Mouse (Mus musculus): ENCODE results near the gene 9530068E07Rik. TPM values are rescaled to one million over a fixed set of nuclear protein-coding genes. Genes with fewer than 3 reads are reported as not detected.
"Not testable (repeated sequence)": the region's sequence is repeated elsewhere in the genome, so short reads cannot be mapped to it uniquely, and the experiment has no call there.

The 9530068E07Rik gene
- 147 and 148 TPM in 2 replicates for polyA plus RNA-seq (2016; fragmentation: Nextera tagmentation; extraction: Ambion mirVana)

DNA sequence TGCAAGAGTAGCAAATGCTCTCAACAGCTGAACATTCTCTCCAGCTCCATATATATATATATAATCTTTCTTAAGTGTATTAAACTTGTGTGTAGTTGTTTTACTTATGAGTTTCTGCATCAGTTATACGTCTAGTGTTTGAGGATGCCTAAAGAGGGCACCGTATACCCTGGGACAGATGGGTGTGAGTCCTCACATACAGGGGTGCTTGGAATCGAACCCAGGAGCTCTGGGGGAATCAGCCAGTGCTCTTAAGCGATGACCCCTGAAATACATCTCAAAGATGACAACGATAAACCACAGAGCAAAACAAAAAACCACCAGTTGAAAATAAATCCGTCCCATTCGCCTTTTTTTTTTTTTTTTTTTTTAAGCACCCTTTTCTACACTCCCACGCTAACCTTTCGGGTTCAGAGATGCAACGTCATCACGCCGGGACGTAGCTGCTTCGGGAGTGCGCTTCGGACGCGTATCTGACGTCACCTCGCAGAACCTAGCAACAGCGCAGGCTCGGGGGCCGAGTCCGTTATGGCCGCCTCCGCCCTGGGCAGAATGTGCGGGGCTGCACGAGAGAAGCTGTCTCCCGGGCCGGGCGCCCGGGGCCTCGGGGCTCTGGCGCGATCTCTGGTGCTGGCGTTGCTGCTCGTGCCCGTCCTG lies at the start of gene 9530068E07Rik:
Gene 9530068E07Rik, plus strand, starts transcription at position 489 of the 657 bp plus-strand sequence.
- 2% methylated on average over 38 of the region's 38 CpGs for WGBS
- peak within 1 kb of the TSS; percentile 91 for H3K4me3 ChIP-seq (replicated peaks)
- peaks cover 21% of the 10 kb centered on the region; the same call in 1 of the 2 replicates for H3K4me1 ChIP-seq
- H3K9me3 ChIP-seq, result no peaks in the 10 kb centered on the region
- H3K4me2 ChIP-seq, result peak within 1 kb of the TSS; percentile 65
- no peaks in the 10 kb centered on the region for H3K27me3 ChIP-seq
- ATAC-seq (ENCODE audit: low FRiP score), result peak; percentile 96
- no peaks in the 10 kb centered on the region for H3K36me3 ChIP-seq (replicated peaks)
- H3K9ac ChIP-seq, result peak within 1 kb of the TSS; percentile 94
- H3K27ac ChIP-seq, result peak within 1 kb of the TSS; percentile 92

DNA sequence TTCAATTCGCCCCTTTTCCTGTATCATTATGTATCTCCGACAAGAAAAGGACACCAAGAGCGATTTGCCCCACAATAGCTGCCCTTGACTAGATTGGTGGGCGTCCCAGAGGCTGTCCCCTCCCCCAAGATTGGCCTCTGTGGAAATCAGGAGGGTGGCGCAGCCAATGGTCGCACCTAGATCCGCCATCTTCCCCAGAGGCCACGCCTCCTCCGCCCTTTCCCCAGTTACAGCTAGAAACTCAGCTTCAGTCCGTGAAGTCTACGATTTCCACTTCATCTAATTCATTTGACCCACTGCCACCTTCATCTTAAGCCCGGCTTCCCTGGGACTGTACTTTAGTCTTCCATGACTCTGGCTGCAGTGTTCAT lies 49.6 kb upstream of the 9530068E07Rik start:
- peak; percentile 39; the same call in 1 of the 2 replicates for ATAC-seq (ENCODE audit: low FRiP score)
- H3K4me3 ChIP-seq (replicated peaks), result peak overlapping the region; percentile 31
- peak overlapping the region; percentile 46 for H3K4me2 ChIP-seq
- WGBS, result 7% methylated on average over 12 of the region's 12 CpGs
- H3K36me3 ChIP-seq (replicated peaks), result no peaks in the 10 kb centered on the region
- peaks cover 8% of the 10 kb centered on the region for H3K4me1 ChIP-seq
- H3K27me3 ChIP-seq, result no peaks in the 10 kb centered on the region
- H3K9me3 ChIP-seq, result no peaks in the 10 kb centered on the region
- H3K9ac ChIP-seq, result no peak overlapping the region
- 0 out of 2 replicates have a peak overlapping the region, but pooled peaks have one; percentile 43 for H3K27ac ChIP-seq

DNA sequence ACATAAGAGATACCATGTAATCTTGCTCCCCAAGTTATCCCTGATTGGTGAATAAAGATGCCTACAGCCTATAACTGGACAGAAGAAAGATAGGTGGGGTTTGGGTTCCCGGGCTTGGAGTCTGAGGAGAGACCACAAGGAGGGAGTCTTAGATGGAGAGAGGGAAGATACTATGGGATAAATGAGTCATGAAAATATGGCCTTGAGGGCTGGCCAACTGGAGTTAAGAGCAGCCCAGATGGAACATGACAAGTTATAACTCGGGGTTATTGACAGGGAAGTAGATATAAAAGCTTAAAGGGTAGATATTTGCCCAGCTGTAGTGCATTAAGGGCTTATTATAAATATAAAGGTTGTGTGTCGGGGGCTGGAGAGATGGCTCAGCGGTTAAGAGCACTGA lies 48.1 kb upstream of the 9530068E07Rik start:
- 86% methylated on average over 4 of the region's 4 CpGs for WGBS
- H3K4me2 ChIP-seq, result no peak overlapping the region
- H3K9me3 ChIP-seq, result no peaks in the 10 kb centered on the region
- peaks cover 8% of the 10 kb centered on the region for H3K4me1 ChIP-seq
- no peak overlapping the region for H3K9ac ChIP-seq
- no peak overlapping the region for H3K27ac ChIP-seq
- no peak for ATAC-seq (ENCODE audit: low FRiP score)
- H3K36me3 ChIP-seq (replicated peaks), result no peaks in the 10 kb centered on the region
- no peak overlapping the region for H3K4me3 ChIP-seq (replicated peaks)
- H3K27me3 ChIP-seq, result no peaks in the 10 kb centered on the region

DNA sequence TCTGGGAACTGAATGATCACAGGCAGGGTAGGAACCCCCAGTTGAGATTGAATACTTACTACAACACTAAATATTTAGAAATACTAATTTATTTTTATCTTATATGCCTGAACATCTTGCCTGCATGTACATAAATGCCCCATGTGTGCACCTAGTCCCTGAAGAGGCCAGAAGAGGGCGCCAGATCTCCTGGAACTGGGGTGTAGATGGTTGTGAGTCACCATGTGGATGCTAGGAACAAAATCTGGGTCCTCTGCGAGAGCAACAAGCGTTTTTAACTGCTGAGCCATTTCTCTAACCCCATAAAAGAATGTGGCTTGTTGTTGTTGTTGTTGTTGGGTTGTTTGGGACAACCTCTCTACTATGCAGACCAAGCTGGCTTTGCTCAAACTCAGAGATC lies 47.5 kb upstream of the 9530068E07Rik start:
- H3K9me3 ChIP-seq, result no peaks in the 10 kb centered on the region
- no peaks in the 10 kb centered on the region for H3K36me3 ChIP-seq (replicated peaks)
- 64% methylated on average over 3 of the region's 3 CpGs for WGBS
- no peak for ATAC-seq (ENCODE audit: low FRiP score)
- H3K4me2 ChIP-seq, result no peak overlapping the region
- H3K4me1 ChIP-seq, result peaks cover 8% of the 10 kb centered on the region
- H3K27me3 ChIP-seq, result no peaks in the 10 kb centered on the region
- no peak overlapping the region for H3K27ac ChIP-seq
- no peak overlapping the region for H3K9ac ChIP-seq
- H3K4me3 ChIP-seq (replicated peaks), result no peak overlapping the region

DNA sequence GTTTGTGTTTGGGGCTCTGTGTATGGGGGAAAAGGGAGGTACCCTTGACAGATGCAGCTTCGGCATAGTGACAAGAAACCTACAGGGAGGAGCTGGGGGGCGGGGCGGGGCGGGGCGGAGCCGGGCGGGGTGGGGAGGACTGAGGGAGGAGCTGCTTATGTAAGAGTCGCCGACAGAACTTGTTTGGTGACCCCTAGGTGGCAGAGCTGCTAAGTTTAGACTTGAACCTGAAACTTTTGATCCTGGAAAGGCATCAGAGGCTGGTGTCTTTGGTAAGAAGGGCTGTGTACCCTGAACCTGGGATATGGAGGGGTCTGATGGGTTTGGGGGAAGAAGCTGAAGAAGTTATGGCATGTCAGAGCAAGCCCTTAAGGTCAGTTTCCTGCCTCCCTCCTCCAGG lies 45.3 kb upstream of the 9530068E07Rik start:
- no peaks in the 10 kb centered on the region for H3K9me3 ChIP-seq
- no peak for ATAC-seq (ENCODE audit: low FRiP score)
- no peak overlapping the region for H3K27ac ChIP-seq
- H3K27me3 ChIP-seq, result no peaks in the 10 kb centered on the region
- peaks cover 6% of the 10 kb centered on the region for H3K4me1 ChIP-seq
- WGBS, result 3% methylated on average over 9 of the region's 9 CpGs
- H3K36me3 ChIP-seq (replicated peaks), result no peaks in the 10 kb centered on the region
- no peak overlapping the region for H3K9ac ChIP-seq
- no peak overlapping the region for H3K4me3 ChIP-seq (replicated peaks)
- H3K4me2 ChIP-seq, result no peak overlapping the region

DNA sequence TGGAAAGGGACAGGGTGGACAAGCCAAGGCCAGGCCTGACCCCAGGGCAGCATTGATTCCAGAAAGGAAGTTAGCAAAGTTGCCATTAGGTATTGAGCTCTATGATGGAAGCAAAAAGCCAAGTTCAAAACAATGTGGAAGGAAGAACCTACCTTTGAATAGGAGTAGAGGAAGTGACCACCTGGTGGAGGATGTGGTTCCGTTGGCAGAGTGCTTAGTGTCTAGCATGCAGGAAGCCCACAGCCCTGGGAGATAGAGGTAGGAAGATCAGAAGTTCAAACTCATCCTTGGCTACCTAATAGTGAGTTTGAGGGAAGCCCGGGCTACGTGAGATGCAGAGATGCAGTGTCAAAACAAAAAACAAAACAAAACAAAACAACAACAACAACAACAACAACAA lies 44.0 kb upstream of the 9530068E07Rik start:
- Histone ChIP-seq H3K27me3 (no peaks in the 10 kb centered on the region), H3K27ac (no peak overlapping the region), H3K9ac (no peak overlapping the region), H3K4me1 (no peaks in the 10 kb centered on the region), H3K9me3 (no peaks in the 10 kb centered on the region), H3K4me3 (replicated peaks) (no peak overlapping the region), H3K4me2 (no peak overlapping the region), H3K36me3 (replicated peaks) (no peaks in the 10 kb centered on the region)
- 94% methylated on average over 3 of the region's 3 CpGs for WGBS
- ATAC-seq (ENCODE audit: low FRiP score), result no peak

DNA sequence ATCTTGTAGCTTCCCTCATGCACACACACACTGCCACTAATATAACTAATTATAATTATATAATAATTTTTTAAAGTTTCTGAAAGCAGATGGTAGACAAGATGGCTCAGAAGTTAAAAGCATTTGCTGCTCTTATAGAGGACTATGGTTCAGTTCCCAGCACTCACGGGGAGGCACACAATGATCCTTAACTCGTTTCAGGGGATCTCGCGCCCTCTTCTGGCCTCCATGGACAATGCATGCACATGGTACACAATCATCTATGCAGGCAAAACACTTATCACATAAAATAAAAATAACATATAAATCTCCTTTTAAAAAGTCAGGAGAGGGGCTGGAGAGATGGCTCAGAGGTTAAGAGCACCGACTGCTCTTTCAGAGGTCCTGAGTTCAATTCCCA lies 41.6 kb upstream of the 9530068E07Rik start:
- H3K9ac ChIP-seq, result no peak overlapping the region
- no peaks in the 10 kb centered on the region for H3K27me3 ChIP-seq
- no peaks in the 10 kb centered on the region for H3K9me3 ChIP-seq
- H3K4me2 ChIP-seq, result no peak overlapping the region
- no peak overlapping the region for H3K4me3 ChIP-seq (replicated peaks)
- WGBS, result 84% methylated on average over 5 of the region's 5 CpGs
- H3K4me1 ChIP-seq, result peaks cover 1% of the 10 kb centered on the region
- ATAC-seq (ENCODE audit: low FRiP score), result no peak
- H3K27ac ChIP-seq, result no peak overlapping the region
- H3K36me3 ChIP-seq (replicated peaks), result no peaks in the 10 kb centered on the region

DNA sequence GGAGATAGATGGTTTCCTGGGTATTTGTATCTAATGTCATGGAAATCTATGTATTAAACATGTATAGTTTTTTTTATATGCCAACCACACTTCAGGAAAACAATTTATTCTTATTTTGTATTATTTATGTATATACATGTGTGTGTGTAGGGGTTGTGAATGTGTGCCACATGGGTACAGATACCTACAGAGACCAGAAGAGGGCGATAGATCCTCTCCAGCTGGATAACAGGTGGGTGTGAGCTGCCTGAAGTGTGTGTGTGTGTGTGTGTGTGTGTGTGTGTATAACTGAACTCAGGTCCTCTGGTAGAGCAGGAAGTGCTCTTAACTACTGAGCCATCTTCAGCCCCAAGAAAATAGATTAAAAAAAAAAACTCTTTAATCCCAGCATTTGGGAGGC lies 40.6 kb upstream of the 9530068E07Rik start:
- 74% methylated on average over 1 of the region's 1 CpGs for WGBS
- Histone ChIP-seq H3K4me3 (replicated peaks) (no peak overlapping the region), H3K9me3 (no peaks in the 10 kb centered on the region), H3K27me3 (no peaks in the 10 kb centered on the region), H3K9ac (no peak overlapping the region), H3K4me1 (peaks cover 7% of the 10 kb centered on the region), H3K27ac (no peak overlapping the region), H3K36me3 (replicated peaks) (no peaks in the 10 kb centered on the region), H3K4me2 (no peak overlapping the region)
- ATAC-seq (ENCODE audit: low FRiP score), result no peak

DNA sequence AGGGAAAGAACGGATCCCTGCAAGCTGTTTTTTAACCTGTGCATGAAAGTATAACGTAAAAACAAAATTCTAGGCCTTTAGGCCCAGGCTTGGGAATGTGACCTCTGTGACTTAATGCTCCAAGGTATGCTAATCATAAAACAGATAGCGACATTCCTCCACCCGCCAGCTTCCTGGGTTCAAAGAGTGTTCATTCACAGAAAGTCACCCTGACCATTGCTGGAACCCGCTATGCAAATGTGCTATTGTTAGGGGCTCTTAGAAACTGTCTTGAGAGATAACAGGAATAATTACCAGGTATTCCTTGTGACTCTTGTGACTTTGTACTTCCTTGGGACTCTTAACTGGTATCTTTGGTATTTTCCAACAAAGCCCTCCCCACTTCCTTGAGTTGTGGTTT lies 39.1 kb upstream of the 9530068E07Rik start:
- 95% methylated on average over 5 of the region's 5 CpGs for WGBS
- H3K27ac ChIP-seq; H3K36me3 ChIP-seq (replicated peaks); H3K9ac ChIP-seq; H3K9me3 ChIP-seq; H3K4me2 ChIP-seq; ATAC-seq (ENCODE audit: low FRiP score); H3K27me3 ChIP-seq; H3K4me3 ChIP-seq (replicated peaks): not testable (repeated sequence)
- peaks cover 14% of the 10 kb centered on the region for H3K4me1 ChIP-seq

DNA sequence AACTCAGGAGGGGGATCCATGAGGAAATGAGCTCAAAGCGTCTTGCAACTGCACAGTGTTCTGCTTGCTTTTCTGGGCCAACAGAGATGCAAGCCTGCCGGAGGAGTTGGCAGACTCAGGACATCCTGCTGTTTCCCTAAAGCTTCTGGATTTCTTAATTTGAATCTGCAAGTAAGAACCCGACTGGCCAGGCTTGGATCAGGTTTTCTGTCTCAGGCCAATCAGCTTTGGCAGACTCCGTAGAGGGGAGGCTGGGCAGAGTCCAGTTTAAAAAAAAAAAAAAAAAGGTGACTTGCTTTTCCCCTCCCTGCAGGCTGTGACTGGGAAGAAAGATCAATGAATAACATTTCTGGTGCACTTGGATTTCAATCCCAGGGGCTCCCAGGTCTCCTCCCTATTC lies 37.7 kb upstream of the 9530068E07Rik start:
- H3K4me2 ChIP-seq, result no peak overlapping the region
- WGBS, result 54% methylated on average over 4 of the region's 4 CpGs
- no peak overlapping the region for H3K27ac ChIP-seq
- H3K4me3 ChIP-seq (replicated peaks), result no peak overlapping the region
- no peak for ATAC-seq (ENCODE audit: low FRiP score)
- no peaks in the 10 kb centered on the region for H3K9me3 ChIP-seq
- H3K36me3 ChIP-seq (replicated peaks), result no peaks in the 10 kb centered on the region
- peaks cover 25% of the 10 kb centered on the region for H3K4me1 ChIP-seq
- no peak overlapping the region for H3K9ac ChIP-seq
- H3K27me3 ChIP-seq, result no peaks in the 10 kb centered on the region

DNA sequence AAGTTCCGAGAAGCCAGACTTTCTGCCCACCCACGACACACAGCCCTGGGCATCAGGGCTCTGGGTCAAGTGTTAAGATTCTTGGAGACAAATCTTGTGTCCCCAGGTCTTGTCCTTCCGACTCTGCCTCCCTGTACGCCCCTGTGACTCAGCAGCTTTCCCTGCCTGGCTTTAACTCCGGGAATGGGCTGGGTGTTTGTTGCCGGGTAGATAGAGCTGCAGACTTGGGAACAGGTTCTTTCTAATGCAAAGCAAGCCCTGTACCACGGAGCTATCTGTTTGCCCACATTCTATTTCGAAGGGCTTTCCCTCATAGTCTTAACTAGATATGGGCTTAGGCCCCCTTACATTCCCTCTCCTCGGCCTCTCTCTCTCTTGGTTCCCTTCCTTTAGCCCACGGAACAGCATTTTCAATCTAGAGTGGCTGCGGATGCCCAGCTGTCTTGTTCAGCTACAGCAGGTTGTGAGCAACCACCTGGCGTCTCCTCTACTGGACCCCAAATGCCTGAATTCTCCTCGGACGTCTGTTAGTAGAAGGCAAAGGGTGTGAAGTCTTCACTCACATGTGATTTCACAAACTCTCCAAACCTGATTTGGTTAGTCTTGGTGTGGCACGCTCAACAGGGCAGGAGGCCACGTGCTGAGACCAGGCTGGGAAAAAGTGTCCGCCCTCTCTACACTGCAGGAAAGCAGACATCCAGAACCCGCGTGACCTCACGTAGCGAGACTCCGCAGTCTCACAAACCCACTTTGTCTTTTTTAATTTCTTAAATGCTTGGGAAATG lies 36.4 kb upstream of the 9530068E07Rik start:
- Histone ChIP-seq H3K9me3 (no peaks in the 10 kb centered on the region), H3K4me3 (replicated peaks) (peak overlapping the region; percentile 83), H3K4me1 (peaks cover 34% of the 10 kb centered on the region), H3K9ac (peak overlapping the region; percentile 90), H3K27ac (peak overlapping the region; percentile 89), H3K27me3 (no peaks in the 10 kb centered on the region), H3K4me2 (peak overlapping the region; percentile 97), H3K36me3 (replicated peaks) (no peaks in the 10 kb centered on the region)
- 0 out of 2 replicates have a peak, but pooled peaks have one; percentile 10 for ATAC-seq (ENCODE audit: low FRiP score)
- 16% methylated on average over 22 of the region's 22 CpGs for WGBS

DNA sequence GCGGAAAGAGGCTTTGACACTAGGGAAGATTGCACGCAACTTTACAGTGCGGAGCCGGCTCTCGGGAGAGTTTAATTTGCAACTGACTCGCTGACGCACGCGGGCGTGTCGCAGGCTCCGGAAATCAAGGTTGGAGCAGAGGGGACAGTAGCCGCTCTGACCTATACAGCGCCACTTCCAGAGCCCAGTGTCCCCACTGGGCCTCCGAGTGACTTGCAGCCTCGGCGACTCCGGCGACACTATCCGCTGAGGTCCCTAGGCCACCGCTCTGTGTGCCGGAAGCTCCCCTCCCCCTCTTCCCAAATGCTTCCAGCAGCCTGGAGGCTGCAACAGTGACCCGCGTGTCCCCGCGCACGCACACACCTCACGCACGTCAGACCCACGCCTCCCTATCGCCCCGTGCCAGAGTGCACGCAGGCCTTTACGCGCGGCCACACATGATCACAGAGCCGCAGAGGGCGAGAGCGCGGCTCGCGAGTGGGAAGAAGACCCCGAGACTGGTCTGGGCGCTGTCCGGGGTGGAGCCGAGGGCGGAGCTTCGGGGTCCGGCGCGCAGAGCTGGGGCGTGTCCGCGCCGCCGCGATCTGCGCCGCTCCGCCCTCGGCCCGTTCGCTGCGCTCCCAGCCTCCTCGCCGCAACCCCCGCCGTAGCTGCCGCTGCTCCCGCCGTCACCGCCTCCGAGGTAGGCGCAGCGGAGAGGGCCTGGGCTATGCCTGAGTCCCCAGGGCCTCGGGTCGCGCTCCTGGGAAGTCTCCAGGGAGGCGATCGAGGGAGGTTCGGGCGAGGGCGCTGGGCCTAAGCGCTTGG lies 35.6 kb upstream of the 9530068E07Rik start, which contains the start of gene Vdac1:
Gene Vdac1, plus strand, starts transcription at position 390 of the 807 bp plus-strand sequence.
- H3K4me2 ChIP-seq, result peak within 1 kb of the TSS; percentile 97
- H3K27ac ChIP-seq, result peak within 1 kb of the TSS; percentile 89
- under 1% methylated on average over 83 of the region's 84 CpGs for WGBS
- H3K36me3 ChIP-seq (replicated peaks), result no peaks in the 10 kb centered on the region
- peaks cover 38% of the 10 kb centered on the region for H3K4me1 ChIP-seq
- H3K27me3 ChIP-seq, result no peaks in the 10 kb centered on the region
- peak within 1 kb of the TSS; percentile 90 for H3K9ac ChIP-seq
- H3K4me3 ChIP-seq (replicated peaks), result peak within 1 kb of the TSS; percentile 83
- ATAC-seq (ENCODE audit: low FRiP score), result peak; percentile 97
- H3K9me3 ChIP-seq, result no peaks in the 10 kb centered on the region

Measured in forebrain, embryonic 12.5 days (tissue).